ENCODE assay signal across 24 mouse cellular contexts in genomic region chr9:98703331-98703730, GRCm38 (mm10).
A peak's percentile ranks its signal among the peaks of the same experiment; 100 is the strongest.
DNase-seq lines count a peak whose midpoint lies in the region; ATAC-seq lines count a peak whose summit lies in the region.
"Had no signal": no experiment of that assay in that cellular context is flagged by ENCODE, and none has a peak within 500 bp of the region (broad histone marks: within the 10 kb centered on the region; RNA-seq: fewer than 3 reads in every experiment).

No protein-coding gene starts in this region.

- peak; percentile 63 for DNase-seq in heart, adult 11 months
- DNase-seq in heart, adult 9 months (ENCODE audit: low spot score in 2 of 2) = no peak
- DNase-seq in testis, postnatal 10 days (ENCODE audit: low spot score) = peak; percentile 25
- no peak for DNase-seq in testis, postnatal 14 days (ENCODE audit: low spot score)
- DNase-seq in cerebellum, adult 11 months = no peak
- DNase-seq: adrenal gland, adult 8-10 months; adrenal gland, postnatal 25 days; cerebellum, adult 18-20 months; cerebellum, adult 9-10 months; cerebellum, postnatal 14 days; forebrain, postnatal 0 days; gastrocnemius, adult 2 months; gastrocnemius, postnatal 14 days had no signal

- H3K9ac ChIP-seq in embryonic facial prominence, embryonic 13.5 days = no peak overlapping the region
- H3K9ac ChIP-seq in limb, embryonic 13.5 days = no peak overlapping the region
- no peak overlapping the region for H3K9ac ChIP-seq in hindbrain, embryonic 13.5 days
- H3K9ac ChIP-seq: embryonic facial prominence, embryonic 15.5 days; forebrain, postnatal 0 days; heart, embryonic 13.5 days; hindbrain, embryonic 14.5 days had no signal

- H3K4me2 ChIP-seq in embryonic facial prominence, embryonic 13.5 days = peak overlapping the region; percentile 19; the same call in 1 of the 2 replicates
- no peak overlapping the region for H3K4me2 ChIP-seq in limb, embryonic 13.5 days (replicated peaks)
- no peak overlapping the region for H3K4me2 ChIP-seq in hindbrain, embryonic 13.5 days
- H3K4me2 ChIP-seq: embryonic facial prominence, embryonic 15.5 days; heart, embryonic 13.5 days; hindbrain, embryonic 14.5 days had no signal

- H3K27me3 ChIP-seq in embryonic facial prominence, embryonic 13.5 days = peaks cover 73% of the 10 kb centered on the region
- peaks cover 8% of the 10 kb centered on the region; the same call in 1 of the 2 replicates for H3K27me3 ChIP-seq in limb, embryonic 13.5 days
- H3K27me3 ChIP-seq in hindbrain, embryonic 13.5 days = no peaks in the 10 kb centered on the region
- H3K27me3 ChIP-seq: heart, embryonic 13.5 days had no signal

- no peak for ATAC-seq in embryonic facial prominence, embryonic 13.5 days (ENCODE audit: insufficient number of reproducible peaks, insufficient read depth, low FRiP score, low TSS enrichment, low read depth)
- ATAC-seq in limb, embryonic 13.5 days (ENCODE audit: low FRiP score, low read depth) = no peak
- ATAC-seq in hindbrain, embryonic 13.5 days (ENCODE audit: low FRiP score) = no peak
- ATAC-seq: activated CD4-positive, CD25-positive, alpha-beta regulatory T cell, adult 4 months; forebrain, embryonic 14.5 days; forebrain, postnatal 0 days; hindbrain, postnatal 0 days; inflammation-experienced regulatory T-cells, adult 6 months had no signal

- peaks cover 49% of the 10 kb centered on the region for H3K4me1 ChIP-seq in embryonic facial prominence, embryonic 13.5 days
- H3K4me1 ChIP-seq in limb, embryonic 13.5 days = peaks cover 26% of the 10 kb centered on the region
- no peaks in the 10 kb centered on the region for H3K4me1 ChIP-seq in hindbrain, embryonic 13.5 days (replicated peaks)

- no peaks in the 10 kb centered on the region for H3K36me3 ChIP-seq in embryonic facial prominence, embryonic 13.5 days
- H3K36me3 ChIP-seq in limb, embryonic 13.5 days = no peaks in the 10 kb centered on the region
- no peaks in the 10 kb centered on the region for H3K36me3 ChIP-seq in hindbrain, embryonic 13.5 days
- H3K36me3 ChIP-seq: embryonic facial prominence, embryonic 15.5 days; heart, embryonic 13.5 days; hindbrain, embryonic 10.5 days had no signal

- no peak overlapping the region for H3K4me3 ChIP-seq in embryonic facial prominence, embryonic 13.5 days
- H3K4me3 ChIP-seq in limb, embryonic 13.5 days = no peak overlapping the region
- H3K4me3 ChIP-seq in hindbrain, embryonic 13.5 days = no peak overlapping the region
- H3K4me3 ChIP-seq: embryonic facial prominence, embryonic 15.5 days; gastrocnemius, adult 2 months; heart, embryonic 13.5 days; hindbrain, embryonic 10.5 days had no signal

- WGBS in embryonic facial prominence, embryonic 13.5 days = 63% methylated on average over 9 of the region's 9 CpGs
- 74% methylated on average over 9 of the region's 9 CpGs for WGBS in limb, embryonic 13.5 days
- 85% methylated on average over 9 of the region's 9 CpGs for WGBS in hindbrain, embryonic 13.5 days

- H3K9me3 ChIP-seq in embryonic facial prominence, embryonic 13.5 days = no peaks in the 10 kb centered on the region
- H3K9me3 ChIP-seq in limb, embryonic 13.5 days = no peaks in the 10 kb centered on the region
- no peaks in the 10 kb centered on the region for H3K9me3 ChIP-seq in hindbrain, embryonic 13.5 days
- H3K9me3 ChIP-seq: embryonic facial prominence, embryonic 15.5 days; heart, embryonic 13.5 days; hindbrain, embryonic 10.5 days had no signal

- H3K27ac ChIP-seq in embryonic facial prominence, embryonic 13.5 days = peak overlapping the region; percentile 19; the same call in 1 of the 2 replicates
- peak overlapping the region; percentile 33; the same call in 1 of the 2 replicates for H3K27ac ChIP-seq in limb, embryonic 13.5 days
- H3K27ac ChIP-seq in hindbrain, embryonic 13.5 days = no peak overlapping the region
- H3K27ac ChIP-seq: embryonic facial prominence, embryonic 15.5 days; gastrocnemius, adult 2 months; heart, embryonic 13.5 days; hindbrain, embryonic 10.5 days; hindbrain, embryonic 14.5 days; hindbrain, postnatal 0 days had no signal

Comparison
In these comparisons a context has a peak if more than half of its experiments do, and no peak if none do; other contexts are left out.
1. DNase-seq: peak in heart, adult 11 months (single experiment) and testis, postnatal 10 days (single experiment); none in heart, adult 9 months (0 of 2), testis, postnatal 14 days (single experiment) and cerebellum, adult 11 months (single experiment).